Mouse (Mus musculus) thymus, postnatal 14 days (tissue): Measurements from ENCODE around the gene Ptgfrn.

Experiments
- DNase-seq: peaks from one replicate; pipeline ENCODE4 v3.0.0; 2021

Ptgfrn gene

GRCm38 (mm10) chr3:101034509-101034908, 75.6 kb downstream of the Ptgfrn start:
- DNase-seq = no peak

GRCm38 (mm10) chr3:101033644-101034043, 76.4 kb downstream of the Ptgfrn start:
- peak; percentile 27 for DNase-seq

- no peak for DNase-seq
Observed at GRCm38 (mm10) chr3:101031456-101032142, 78.5 kb downstream of the Ptgfrn start.

GRCm38 (mm10) chr3:101030630-101031029, 79.4 kb downstream of the Ptgfrn start:
- DNase-seq = no peak

- peak; percentile 80 for DNase-seq
Observed at GRCm38 (mm10) chr3:101029339-101029738, 80.7 kb downstream of the Ptgfrn start, which contains the start of gene Cd101. Gene Cd101 (minus strand): TSS chr3:101029556.

- no peak for DNase-seq
Observed at GRCm38 (mm10) chr3:101026741-101027140, 83.3 kb downstream of the Ptgfrn start.

- no peak for DNase-seq
Observed at GRCm38 (mm10) chr3:101022967-101023366, 87.1 kb downstream of the Ptgfrn start.

GRCm38 (mm10) chr3:101021481-101022051, 88.5 kb downstream of the Ptgfrn start:
- DNase-seq = no peak

GRCm38 (mm10) chr3:101021073-101021472, 89.0 kb downstream of the Ptgfrn start:
- DNase-seq = peak; percentile 21

- no peak for DNase-seq
Observed at GRCm38 (mm10) chr3:101018494-101018893, 91.6 kb downstream of the Ptgfrn start.

- DNase-seq = no peak
Observed at GRCm38 (mm10) chr3:101016050-101016449, 94.0 kb downstream of the Ptgfrn start.

- no peak for DNase-seq
Observed at GRCm38 (mm10) chr3:101015254-101015653, 94.8 kb downstream of the Ptgfrn start.

GRCm38 (mm10) chr3:101013536-101013935, 96.5 kb downstream of the Ptgfrn start:
- DNase-seq = no peak

- DNase-seq = peak; percentile 16
Observed at GRCm38 (mm10) chr3:101013005-101013404, 97.1 kb downstream of the Ptgfrn start.

- peak; percentile 52 for DNase-seq
Observed at GRCm38 (mm10) chr3:101012597-101012996, 97.5 kb downstream of the Ptgfrn start.

GRCm38 (mm10) chr3:101012131-101012571, 97.9 kb downstream of the Ptgfrn start:
- peak; percentile 78 for DNase-seq

- DNase-seq = no peak
Observed at GRCm38 (mm10) chr3:101011203-101011600, 98.9 kb downstream of the Ptgfrn start.

- no peak for DNase-seq
Observed at GRCm38 (mm10) chr3:101010589-101011202, 99.4 kb downstream of the Ptgfrn start.

GRCm38 (mm10) chr3:101007112-101007782, 102.8 kb downstream of the Ptgfrn start:
- no peak for DNase-seq

- DNase-seq = no peak
Observed at GRCm38 (mm10) chr3:101005392-101005791, 104.7 kb downstream of the Ptgfrn start.

GRCm38 (mm10) chr3:101003575-101004356, 106.3 kb downstream of the Ptgfrn start:
- DNase-seq = peak; percentile 25

GRCm38 (mm10) chr3:100999732-101000131, 110.3 kb downstream of the Ptgfrn start:
- no peak for DNase-seq

- DNase-seq = peak; percentile 93
Observed at GRCm38 (mm10) chr3:100998904-100999340, 111.2 kb downstream of the Ptgfrn start.
